Mouse (Mus musculus): Measurements from ENCODE around the gene 1700123O20Rik.

- TF ChIP-seq CTCF (IDR thresholded peaks at IDR 0.05; ENCODE audit: insufficient read depth, low read depth, low read length), result no peak
- TF ChIP-seq POLR2A (IDR thresholded peaks at IDR 0.05; ENCODE audit: insufficient read depth, low read depth, low read length), result no peak; the same call in 1 of the 2 replicates
These were observed 45.1 kb upstream of the 1700123O20Rik start, which contains the start of gene Gm17606 for GRCm38 (mm10) chr14:54640946-54641304.

Measured in olfactory bulb, adult 2 months (tissue).